Mouse (Mus musculus) midbrain, embryonic 12.5 days (tissue): ENCODE results near the gene Sstr2. TPM values are rescaled to one million over a fixed set of nuclear protein-coding genes. Genes with fewer than 3 reads are reported as not detected.
"Not testable (repeated sequence)": the region's sequence is repeated elsewhere in the genome, so short reads cannot be mapped to it uniquely, and the experiment has no call there.

Experiments
- ATAC-seq: fragments of 200-750 bp; cut with Nextera tagmentation; 2 replicates; pipeline ENCODE4 v1.8.0; 2017; ENCODE audit warnings: low read depth, moderate TSS enrichment, moderate library complexity; ENCODE audit not compliant: low FRiP score
- H3K27ac ChIP-seq: fragments of 300-500 bp; sonication (generic); replicated peaks from 2 replicates; pipeline ENCODE4 v1.5.1; 2016; ENCODE audit warnings: mild to moderate bottlenecking
- H3K27me3 ChIP-seq: fragments of 300-500 bp; sonication (generic); 2 replicates; pipeline ENCODE4 v1.6.1; 2016; ENCODE audit warnings: mild to moderate bottlenecking
- H3K36me3 ChIP-seq: fragments of 300-500 bp; sonication (generic); 2 replicates; pipeline ENCODE4 v1.6.1; 2016
- H3K4me1 ChIP-seq: fragments of 300-500 bp; sonication (generic); 2 replicates; pipeline ENCODE4 v1.6.1; 2016
- H3K4me2 ChIP-seq: fragments of 300-500 bp; sonication (generic); replicated peaks from 2 replicates; pipeline ENCODE4 v1.6.1; 2016; ENCODE audit warnings: mild to moderate bottlenecking, moderate library complexity
- H3K4me3 ChIP-seq: fragments of 300-500 bp; sonication (generic); 2 replicates; pipeline ENCODE4 v1.5.1; 2016; ENCODE audit warnings: mild to moderate bottlenecking
- H3K9ac ChIP-seq: fragments of 300-500 bp; sonication (generic); replicated peaks from 2 replicates; pipeline ENCODE4 v1.6.1; 2016; ENCODE audit warnings: mild to moderate bottlenecking, moderate library complexity
- H3K9me3 ChIP-seq: fragments of 300-500 bp; sonication (generic); 2 replicates; pipeline ENCODE4 v1.6.1; 2016; ENCODE audit warnings: mild to moderate bottlenecking
- WGBS: fragments of 180-500 bp; shearing (Covaris S2); methylation state at CpG from one replicate; pipeline ENCODE4 v1.1.7; 2016; 5-methylcytosine and 5-hydroxymethylcytosine counted together
- polyA plus RNA-seq: library from polyadenylated mRNA; unstranded; fragments of >200 nt; fragmentation: Nextera tagmentation; extraction: Ambion mirVana; gene quantifications from 2 replicates; pipeline ENCODE4 v1.2.1, GENCODE M21; 2016

Sstr2 gene
- polyA plus RNA-seq, 1 experiment from 2014 or later = 13.0 TPM

GRCm38 (mm10) chr11:113649353-113650210 lies 30.4 kb downstream of the Sstr2 start, which contains the start of gene Slc39a11:
TSS of gene Slc39a11 (minus strand) at chr11:113650079.
- Histone ChIP-seq H3K36me3 (peaks cover 31% of the 10 kb centered on the region), H3K9ac (peak within 1 kb of the TSS; percentile 90), H3K4me3 (peak within 1 kb of the TSS; percentile 96), H3K27me3 (peaks cover 15% of the 10 kb centered on the region), H3K27ac (peak within 1 kb of the TSS; percentile 92), H3K4me2 (peak within 1 kb of the TSS; percentile 73), H3K9me3 (no peaks in the 10 kb centered on the region), H3K4me1 (peaks cover 33% of the 10 kb centered on the region)
- ATAC-seq = peak; percentile 81
- WGBS = under 1% methylated on average over 89 of the region's 91 CpGs

GRCm38 (mm10) chr11:113651206-113651906 lies 32.2 kb downstream of the Sstr2 start:
- 69% methylated on average over 22 of the region's 22 CpGs for WGBS
- H3K9me3 ChIP-seq = no peaks in the 10 kb centered on the region
- H3K4me1 ChIP-seq = peaks cover 33% of the 10 kb centered on the region
- H3K4me3 ChIP-seq = no peak overlapping the region
- no peak for ATAC-seq
- peaks cover 8% of the 10 kb centered on the region for H3K27me3 ChIP-seq
- H3K4me2 ChIP-seq = peak overlapping the region; percentile 73
- H3K27ac ChIP-seq = peak overlapping the region; percentile 92
- H3K36me3 ChIP-seq = peaks cover 48% of the 10 kb centered on the region
- H3K9ac ChIP-seq = no peak overlapping the region

- Histone ChIP-seq H3K36me3 (peaks cover 54% of the 10 kb centered on the region), H3K9ac (no peak overlapping the region), H3K27me3 (peaks cover 8% of the 10 kb centered on the region), H3K4me1 (peaks cover 33% of the 10 kb centered on the region), H3K4me3 (no peak overlapping the region), H3K4me2 (peak overlapping the region; percentile 5; the same call in 1 of the 2 replicates), H3K9me3 (no peaks in the 10 kb centered on the region), H3K27ac (peak overlapping the region; percentile 58)
- ATAC-seq = no peak; the same call in 1 of the 2 replicates
- 43% methylated on average over 8 of the region's 8 CpGs for WGBS
These were observed 32.7 kb downstream of the Sstr2 start for GRCm38 (mm10) chr11:113651907-113652273.

- WGBS = 89% methylated on average over 6 of the region's 6 CpGs
- Histone ChIP-seq H3K4me2 (no peak overlapping the region), H3K27ac (no peak overlapping the region), H3K9me3 (no peaks in the 10 kb centered on the region), H3K9ac (no peak overlapping the region), H3K4me3 (no peak overlapping the region), H3K4me1 (peaks cover 33% of the 10 kb centered on the region), H3K27me3 (peaks cover 4% of the 10 kb centered on the region; the same call in 1 of the 2 replicates), H3K36me3 (peaks cover 60% of the 10 kb centered on the region)
- no peak for ATAC-seq
These were observed 33.4 kb downstream of the Sstr2 start for GRCm38 (mm10) chr11:113652516-113652915.

- Histone ChIP-seq H3K9ac (no peak overlapping the region), H3K36me3 (peaks cover 76% of the 10 kb centered on the region), H3K4me1 (peaks cover 22% of the 10 kb centered on the region), H3K9me3 (no peaks in the 10 kb centered on the region), H3K27ac (no peak overlapping the region), H3K27me3 (no peaks in the 10 kb centered on the region), H3K4me3 (no peak overlapping the region), H3K4me2 (no peak overlapping the region)
- no peak for ATAC-seq
- 93% methylated on average over 15 of the region's 15 CpGs for WGBS
These were observed 35.0 kb downstream of the Sstr2 start for GRCm38 (mm10) chr11:113654105-113654504.

- H3K4me1 ChIP-seq = peaks cover 20% of the 10 kb centered on the region
- H3K4me3 ChIP-seq = no peak overlapping the region
- H3K4me2 ChIP-seq = no peak overlapping the region
- no peak for ATAC-seq
- H3K9ac ChIP-seq = no peak overlapping the region
- 86% methylated on average over 18 of the region's 18 CpGs for WGBS
- H3K27ac ChIP-seq = no peak overlapping the region
- H3K27me3 ChIP-seq = no peaks in the 10 kb centered on the region
- no peaks in the 10 kb centered on the region for H3K9me3 ChIP-seq
- peaks cover 82% of the 10 kb centered on the region for H3K36me3 ChIP-seq
These were observed 35.6 kb downstream of the Sstr2 start for GRCm38 (mm10) chr11:113654561-113655270.

GRCm38 (mm10) chr11:113656511-113656932 lies 37.4 kb downstream of the Sstr2 start:
- Histone ChIP-seq H3K4me2 (no peak overlapping the region), H3K36me3 (peaks cover 98% of the 10 kb centered on the region), H3K27ac (no peak overlapping the region), H3K9ac (no peak overlapping the region), H3K27me3 (no peaks in the 10 kb centered on the region), H3K4me3 (no peak overlapping the region), H3K4me1 (0 out of 2 replicates have a peak, but pooled peaks cover 8% of the 10 kb centered on the region), H3K9me3 (no peaks in the 10 kb centered on the region)
- no peak for ATAC-seq
- WGBS = 91% methylated on average over 8 of the region's 8 CpGs

- peaks cover 98% of the 10 kb centered on the region for H3K36me3 ChIP-seq
- no peak overlapping the region for H3K4me3 ChIP-seq
- H3K4me1 ChIP-seq = 0 out of 2 replicates have a peak, but pooled peaks cover 2% of the 10 kb centered on the region
- H3K9ac ChIP-seq = no peak overlapping the region
- WGBS = 84% methylated on average over 4 of the region's 4 CpGs
- no peak overlapping the region for H3K4me2 ChIP-seq
- H3K9me3 ChIP-seq = no peaks in the 10 kb centered on the region
- no peak overlapping the region for H3K27ac ChIP-seq
- ATAC-seq = no peak
- no peaks in the 10 kb centered on the region for H3K27me3 ChIP-seq
These were observed 38.1 kb downstream of the Sstr2 start for GRCm38 (mm10) chr11:113657221-113657620.

- Histone ChIP-seq H3K9ac (no peak overlapping the region), H3K36me3 (peaks cover 97% of the 10 kb centered on the region), H3K27me3 (no peaks in the 10 kb centered on the region), H3K4me3 (no peak overlapping the region), H3K4me1 (no peaks in the 10 kb centered on the region), H3K4me2 (no peak overlapping the region), H3K9me3 (no peaks in the 10 kb centered on the region), H3K27ac (no peak overlapping the region)
- no peak for ATAC-seq
- WGBS = 88% methylated on average over 8 of the region's 8 CpGs
These were observed 39.2 kb downstream of the Sstr2 start for GRCm38 (mm10) chr11:113658319-113658718.

GRCm38 (mm10) chr11:113658763-113659162 lies 39.6 kb downstream of the Sstr2 start:
- H3K4me2 ChIP-seq = no peak overlapping the region
- H3K9me3 ChIP-seq = no peaks in the 10 kb centered on the region
- 94% methylated on average over 4 of the region's 4 CpGs for WGBS
- H3K9ac ChIP-seq = no peak overlapping the region
- ATAC-seq = no peak
- H3K4me3 ChIP-seq = no peak overlapping the region
- H3K27me3 ChIP-seq = no peaks in the 10 kb centered on the region
- peaks cover 97% of the 10 kb centered on the region for H3K36me3 ChIP-seq
- no peak overlapping the region for H3K27ac ChIP-seq
- no peaks in the 10 kb centered on the region for H3K4me1 ChIP-seq

- not testable (repeated sequence) for H3K4me1 ChIP-seq, H3K9me3 ChIP-seq, H3K9ac ChIP-seq, H3K27ac ChIP-seq, H3K4me3 ChIP-seq, H3K27me3 ChIP-seq, ATAC-seq, H3K4me2 ChIP-seq
- H3K36me3 ChIP-seq = peaks cover 90% of the 10 kb centered on the region
- 96% methylated on average over 3 of the region's 3 CpGs for whole genome bisulfite sequencing
These were observed 41.1 kb downstream of the Sstr2 start for GRCm38 (mm10) chr11:113660213-113660612.
